Mouse (Mus musculus) NIH3T3 (cell line): ENCODE measurements at regions not wholly inside any gene's neighbourhood (a gene's known extent, or its start where the extent isn't known, plus 50 kb on each side); places are given as distances from the start of the nearest gene placed in this dataset.

Experiments
- DNase-seq: peaks from one replicate; pipeline ENCODE4 v3.0.0-alpha.2; 2012; ENCODE audit warnings: low read depth

GRCm38 (mm10) chr10:92625781-92626180, 96.4 kb downstream of the Nedd1 start:
- DNase-seq = no peak

- DNase-seq = no peak
These were observed 106.4 kb downstream of the Nedd1 start for GRCm38 (mm10) chr10:92615684-92616379.

- DNase-seq = no peak
These were observed 107.9 kb downstream of the Nedd1 start for GRCm38 (mm10) chr10:92614341-92614740.

- DNase-seq = no peak
These were observed 111.2 kb downstream of the Nedd1 start for GRCm38 (mm10) chr10:92611060-92611459.

GRCm38 (mm10) chr10:92606761-92607160, 115.5 kb downstream of the Nedd1 start:
- no peak for DNase-seq

GRCm38 (mm10) chr10:92605646-92606045, 116.6 kb downstream of the Nedd1 start:
- DNase-seq = no peak

GRCm38 (mm10) chr10:92600116-92600515, 122.1 kb downstream of the Nedd1 start:
- no peak for DNase-seq

GRCm38 (mm10) chr10:92595496-92596355, 126.5 kb downstream of the Nedd1 start:
- no peak for DNase-seq

GRCm38 (mm10) chr10:92593947-92594460, 128.2 kb downstream of the Nedd1 start:
- peak; percentile 59 for DNase-seq

GRCm38 (mm10) chr10:92578872-92579271, 143.3 kb downstream of the Nedd1 start:
- DNase-seq = peak; percentile 47

GRCm38 (mm10) chr10:92570496-92570895, 151.7 kb downstream of the Nedd1 start:
- no peak for DNase-seq

GRCm38 (mm10) chr10:92557463-92557862, 164.8 kb downstream of the Nedd1 start:
- DNase-seq = no peak

GRCm38 (mm10) chr10:92556526-92557422, 165.4 kb downstream of the Nedd1 start:
- no peak for DNase-seq

- DNase-seq = no peak
These were observed 166.3 kb downstream of the Nedd1 start for GRCm38 (mm10) chr10:92555727-92556525.

- DNase-seq = no peak
These were observed 168.3 kb downstream of the Nedd1 start for GRCm38 (mm10) chr10:92553966-92554365.

- no peak for DNase-seq
These were observed 173.2 kb downstream of the Nedd1 start for GRCm38 (mm10) chr10:92548875-92549586.

GRCm38 (mm10) chr10:92538433-92538832, 183.8 kb downstream of the Nedd1 start:
- no peak for DNase-seq

- peak; percentile 38 for DNase-seq
These were observed 205.3 kb downstream of the Nedd1 start for GRCm38 (mm10) chr10:92516886-92517285.

GRCm38 (mm10) chr10:92511769-92512168, 210.5 kb downstream of the Nedd1 start:
- no peak for DNase-seq

- no peak for DNase-seq
These were observed 211.5 kb downstream of the Nedd1 start for GRCm38 (mm10) chr10:92510677-92511076.
